Mouse (Mus musculus) G1E (cell line): ENCODE measurements at regions not wholly inside any gene's neighbourhood (a gene's known extent, or its start where the extent isn't known, plus 50 kb on each side); places are given as distances from the start of the nearest gene placed in this dataset.

Experiments
- ATAC-seq: 2 replicates; pipeline ENCODE4 v1.8.0; 2016; ENCODE audit warnings: mild to moderate bottlenecking; ENCODE audit not compliant: insufficient number of reproducible peaks, poor library complexity, low FRiP score, severe bottlenecking; ENCODE audit errors: extremely low read depth
- DNase-seq: peaks from one replicate; pipeline ENCODE4 v3.0.0; 2012; ENCODE audit warnings: low spot score
- H3K27me3 ChIP-seq: 2 replicates; pipeline ENCODE4 v1.6.1; 2012; ENCODE audit warnings: mild to moderate bottlenecking, low read length, inconsistent platforms; ENCODE audit not compliant: insufficient read depth
- H3K36me3 ChIP-seq: replicated peaks from 2 replicates; pipeline ENCODE3; 2012; ENCODE audit warnings: mild to moderate bottlenecking, inconsistent platforms
- H3K4me1 ChIP-seq: 2 replicates; pipeline ENCODE4 v1.6.1; 2012; ENCODE audit warnings: low read depth, low read length, inconsistent platforms, mixed read lengths; ENCODE audit not compliant: insufficient read depth
- H3K4me3 ChIP-seq: 2 replicates; pipeline ENCODE4 v1.5.1; 2012; ENCODE audit warnings: low read depth, mild to moderate bottlenecking, inconsistent platforms, low read length, moderate library complexity, mixed read lengths
- H3K9me3 ChIP-seq: replicated peaks from 2 replicates; pipeline ENCODE4 v1.6.1; 2012; ENCODE audit warnings: inconsistent platforms
- CTCF ChIP-seq: IDR thresholded peaks from 2 replicates; pipeline ENCODE4 v1.5.1; 2012; ENCODE audit warnings: low read depth, low read length, inconsistent platforms, mixed read lengths
- GATA1 ChIP-seq: IDR thresholded peaks from 2 replicates; pipeline ENCODE4 v1.6.1; 2012; ENCODE audit warnings: borderline replicate concordance, low read length, inconsistent platforms, mixed read lengths
- GATA2 ChIP-seq: IDR thresholded peaks from 2 replicates; pipeline ENCODE4 v1.6.1; 2012; ENCODE audit warnings: low read depth, low read length, inconsistent platforms, borderline replicate concordance
- POLR2AphosphoS5 ChIP-seq: IDR thresholded peaks from 2 replicates; pipeline ENCODE4 v1.6.1; 2012; ENCODE audit warnings: low read depth, low read length, inconsistent platforms; ENCODE audit not compliant: insufficient replicate concordance
- TAL1 ChIP-seq: conservative IDR thresholded peaks from 2 replicates; pipeline ENCODE4 v1.6.1; 2012; ENCODE audit warnings: low read depth, low read length, inconsistent platforms, mixed read lengths

- Histone ChIP-seq H3K36me3 (no peaks in the 10 kb centered on the region), H3K4me3 (no peak overlapping the region), H3K27me3 (peaks cover 2% of the 10 kb centered on the region), H3K4me1 (no peaks in the 10 kb centered on the region), H3K9me3 (peaks cover 3% of the 10 kb centered on the region)
- no peak for DNase-seq
- TF ChIP-seq GATA2 (no peak), GATA1 (no peak), CTCF (no peak), TAL1 (no peak), POLR2AphosphoS5 (no peak)
- ATAC-seq, result no peak
These were observed 146.8 kb downstream of the Tmx1 start for GRCm38 (mm10) chr12:70599731-70600130.

GRCm38 (mm10) chr12:70603869-70604268 is 151.0 kb downstream of the Tmx1 start:
- ATAC-seq (no peak), DNase-seq (no peak)
- Histone ChIP-seq H3K4me3 (no peak overlapping the region), H3K27me3 (peaks cover 5% of the 10 kb centered on the region), H3K36me3 (no peaks in the 10 kb centered on the region), H3K9me3 (peaks cover 3% of the 10 kb centered on the region), H3K4me1 (no peaks in the 10 kb centered on the region)
- TF ChIP-seq GATA2 (no peak), GATA1 (no peak), CTCF (no peak), POLR2AphosphoS5 (no peak), TAL1 (no peak)

DNA sequence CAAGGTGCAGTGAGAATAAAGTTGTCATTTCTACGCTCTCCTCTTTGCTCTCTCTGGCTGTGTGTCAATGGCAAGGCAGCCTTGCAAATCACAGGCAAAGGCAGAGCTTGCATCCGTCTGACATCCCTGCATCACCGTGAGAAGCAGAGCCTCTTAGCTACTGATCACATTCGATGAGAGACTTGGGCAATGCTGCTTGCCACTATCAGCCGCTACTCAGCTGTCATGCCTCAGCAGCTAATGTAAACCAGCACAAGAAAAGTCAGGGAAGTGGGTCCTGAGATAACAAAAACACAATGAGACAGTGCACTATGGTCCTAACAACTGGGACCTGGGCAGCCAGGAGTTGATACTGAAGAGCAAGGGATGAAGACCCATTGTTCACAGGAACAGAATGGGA is 155.8 kb downstream of the Tmx1 start:
- Histone ChIP-seq H3K4me3 (no peak overlapping the region), H3K4me1 (no peaks in the 10 kb centered on the region), H3K27me3 (peaks cover 5% of the 10 kb centered on the region), H3K36me3 (no peaks in the 10 kb centered on the region), H3K9me3 (no peaks in the 10 kb centered on the region)
- no peak for TF ChIP-seq CTCF
- no peak for TF ChIP-seq TAL1
- no peak for TF ChIP-seq GATA2
- TF ChIP-seq POLR2AphosphoS5, result no peak
- no peak for TF ChIP-seq GATA1
- DNase-seq (no peak), ATAC-seq (no peak)

- Histone ChIP-seq H3K4me1 (no peaks in the 10 kb centered on the region), H3K4me3 (no peak overlapping the region), H3K36me3 (no peaks in the 10 kb centered on the region), H3K27me3 (peaks cover 5% of the 10 kb centered on the region), H3K9me3 (no peaks in the 10 kb centered on the region)
- DNase-seq (no peak), ATAC-seq (no peak)
- TF ChIP-seq GATA1 (no peak), GATA2 (no peak), POLR2AphosphoS5 (no peak), TAL1 (no peak), CTCF (no peak)
These were observed 156.4 kb downstream of the Tmx1 start for GRCm38 (mm10) chr12:70609116-70609871.

GRCm38 (mm10) chr12:70611891-70612290 is 159.0 kb downstream of the Tmx1 start:
- Histone ChIP-seq H3K4me1 (no peaks in the 10 kb centered on the region), H3K9me3 (no peaks in the 10 kb centered on the region)

GRCm38 (mm10) chr12:70613244-70613643 is 160.3 kb downstream of the Tmx1 start:
- H3K4me3 ChIP-seq, result no peak overlapping the region
- no peak for TF ChIP-seq TAL1
- TF ChIP-seq GATA2, result no peak
- no peak for TF ChIP-seq CTCF
- H3K27me3 ChIP-seq, result peaks cover 2% of the 10 kb centered on the region; the same call in 1 of the 2 replicates
- no peaks in the 10 kb centered on the region for H3K36me3 ChIP-seq
- H3K9me3 ChIP-seq, result no peaks in the 10 kb centered on the region
- H3K4me1 ChIP-seq, result no peaks in the 10 kb centered on the region
- DNase-seq (no peak), ATAC-seq (no peak)

More at GRCm38 (mm10) chr12:70611891-70612290, 159.0 kb downstream of the Tmx1 start:
- DNase-seq, result no peak
- ATAC-seq, result no peak
- TF ChIP-seq POLR2AphosphoS5 (no peak), GATA2 (no peak), TAL1 (no peak), CTCF (no peak), GATA1 (no peak)
- Histone ChIP-seq H3K36me3 (no peaks in the 10 kb centered on the region), H3K4me3 (no peak overlapping the region), H3K27me3 (peaks cover 2% of the 10 kb centered on the region; the same call in 1 of the 2 replicates)
